Mouse (Mus musculus): Measurements from ENCODE around the gene Alkbh4.
A peak's percentile ranks its signal among the peaks of the same experiment; 100 is the strongest.

Alkbh4 gene

GRCm38 (mm10) chr5:136173606-136174463 is 37.9 kb downstream of the Alkbh4 start:
- DNase-seq (ENCODE audit: extremely low read depth, insufficient read length, low spot score), result no peak

- no peak for DNase-seq (ENCODE audit: extremely low read depth, insufficient read length, low spot score)
Observed at GRCm38 (mm10) chr5:136179594-136179993, 43.6 kb downstream of the Alkbh4 start.

- DNase-seq (ENCODE audit: extremely low read depth, insufficient read length, low spot score), result no peak
Observed at GRCm38 (mm10) chr5:136181197-136181596, 45.3 kb downstream of the Alkbh4 start.

- no peak for DNase-seq (ENCODE audit: extremely low read depth, insufficient read length, low spot score)
Observed at GRCm38 (mm10) chr5:136182049-136182448, 46.1 kb downstream of the Alkbh4 start.

GRCm38 (mm10) chr5:136182830-136183229 is 46.9 kb downstream of the Alkbh4 start:
- no peak for DNase-seq (ENCODE audit: extremely low read depth, insufficient read length, low spot score)

GRCm38 (mm10) chr5:136183766-136184165 is 47.8 kb downstream of the Alkbh4 start:
- DNase-seq (ENCODE audit: extremely low read depth, insufficient read length, low spot score), result no peak

- DNase-seq (ENCODE audit: extremely low read depth, insufficient read length, low spot score), result peak; percentile 25
Observed at GRCm38 (mm10) chr5:136186723-136187122, 50.8 kb downstream of the Alkbh4 start.

All from 3134 (cell line).